Mouse (Mus musculus) E14TG2a.4 (cell line): ENCODE measurements around the gene Homez.

Source experiments
- CTCF ChIP-seq: conservative IDR thresholded peaks from 2 replicates; pipeline ENCODE4 v1.5.1; 2014; ENCODE audit warnings: low read length
- NANOG ChIP-seq: IDR thresholded peaks from 2 replicates; pipeline ENCODE4 v1.6.1; 2014; ENCODE audit warnings: borderline replicate concordance, low read length, mixed read lengths
- POU5F1 ChIP-seq: IDR thresholded peaks from 2 replicates; pipeline ENCODE4 v1.6.1; 2014; ENCODE audit warnings: low read length, borderline replicate concordance

DNA sequence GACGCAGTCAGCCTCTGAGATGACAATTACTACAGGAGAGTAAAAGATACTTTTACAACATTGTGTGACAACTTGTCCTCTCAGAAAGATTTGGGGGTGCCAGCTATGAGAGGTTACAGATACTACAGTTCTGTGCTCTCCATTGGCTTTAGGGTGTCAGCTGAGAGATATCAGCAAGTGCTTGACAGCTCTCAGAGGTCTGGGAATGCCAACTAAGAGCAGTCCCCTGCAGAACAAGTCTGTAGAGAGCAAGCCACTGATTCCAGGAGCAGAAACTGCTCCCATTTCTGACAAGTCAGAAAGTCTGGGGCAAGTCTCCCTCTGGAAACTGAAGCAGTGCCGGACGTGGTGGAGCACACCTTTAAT lies 61.1 kb downstream of the Homez start:
- TF ChIP-seq CTCF (no peak), NANOG (no peak), POU5F1 (no peak)
